Mouse (Mus musculus) midbrain, embryonic 14.5 days (tissue): ENCODE results near the gene Tcp10c. TPM values are rescaled to one million over a fixed set of nuclear protein-coding genes. Genes with fewer than 3 reads are reported as not detected.
"Not testable (repeated sequence)": the region's sequence is repeated elsewhere in the genome, so short reads cannot be mapped to it uniquely, and the experiment has no call there.

Experiments
- ATAC-seq: fragments of 200-750 bp; cut with Nextera tagmentation; 2 replicates; pipeline ENCODE4 v1.8.0; 2017; ENCODE audit warnings: moderate number of reproducible peaks, moderate library complexity; ENCODE audit not compliant: low FRiP score, low TSS enrichment
- DNase-seq: peaks from one replicate; pipeline ENCODE4 v3.0.0-alpha.2; 2015
- H3K27ac ChIP-seq: fragments of 300-500 bp; sonication (generic); replicated peaks from 2 replicates; pipeline ENCODE4 v1.5.1; 2014; ENCODE audit warnings: mild to moderate bottlenecking, low read depth, low read length, moderate library complexity
- H3K27me3 ChIP-seq: fragments of 300-500 bp; sonication (generic); 2 replicates; pipeline ENCODE4 v1.6.1; 2014; ENCODE audit warnings: low read length, control low read depth, mixed read lengths; ENCODE audit not compliant: control insufficient read depth, insufficient read depth
- H3K36me3 ChIP-seq: fragments of 300-500 bp; sonication (generic); 2 replicates; pipeline ENCODE4 v1.6.1; 2014; ENCODE audit warnings: low read length, control low read depth; ENCODE audit not compliant: control insufficient read depth, insufficient read depth
- H3K4me1 ChIP-seq: fragments of 300-500 bp; sonication (generic); 2 replicates; pipeline ENCODE4 v1.6.1; 2014; ENCODE audit warnings: mild to moderate bottlenecking, antibody characterized with exemption, low read length, control low read depth; ENCODE audit not compliant: control insufficient read depth, insufficient read depth
- H3K4me2 ChIP-seq: fragments of 300-500 bp; sonication (generic); 2 replicates; pipeline ENCODE4 v1.6.1; 2014; ENCODE audit warnings: mild to moderate bottlenecking, low read length, moderate library complexity
- H3K4me3 ChIP-seq: fragments of 300-500 bp; sonication (generic); replicated peaks from 2 replicates; pipeline ENCODE4 v1.5.1; 2014; ENCODE audit warnings: low read depth, low read length
- H3K9ac ChIP-seq: fragments of 300-500 bp; sonication (generic); replicated peaks from 2 replicates; pipeline ENCODE4 v1.6.1; 2014; ENCODE audit warnings: mild to moderate bottlenecking, low read length, moderate library complexity
- H3K9me3 ChIP-seq: fragments of 300-500 bp; sonication (generic); 2 replicates; pipeline ENCODE4 v1.6.1; 2016; ENCODE audit warnings: low read length, control low read depth, mixed read lengths; ENCODE audit not compliant: control insufficient read depth
- WGBS: fragments of 180-500 bp; shearing (Covaris S2); extraction: QIAGEN DNeasy Blood & Tissue Kit; methylation state at CpG from one replicate; pipeline ENCODE4 v1.1.7; 2014; 5-methylcytosine and 5-hydroxymethylcytosine counted together
- polyA plus RNA-seq: library from polyadenylated mRNA; unstranded; fragments of >200 nt; fragmentation: Nextera tagmentation; extraction: Ambion mirVana; gene quantifications from 2 replicates; pipeline ENCODE4 v1.2.1, GENCODE M21; 2014

Gene Tcp10c
- polyA plus RNA-seq, 1 experiment from 2014 or later, result not detected

DNA sequence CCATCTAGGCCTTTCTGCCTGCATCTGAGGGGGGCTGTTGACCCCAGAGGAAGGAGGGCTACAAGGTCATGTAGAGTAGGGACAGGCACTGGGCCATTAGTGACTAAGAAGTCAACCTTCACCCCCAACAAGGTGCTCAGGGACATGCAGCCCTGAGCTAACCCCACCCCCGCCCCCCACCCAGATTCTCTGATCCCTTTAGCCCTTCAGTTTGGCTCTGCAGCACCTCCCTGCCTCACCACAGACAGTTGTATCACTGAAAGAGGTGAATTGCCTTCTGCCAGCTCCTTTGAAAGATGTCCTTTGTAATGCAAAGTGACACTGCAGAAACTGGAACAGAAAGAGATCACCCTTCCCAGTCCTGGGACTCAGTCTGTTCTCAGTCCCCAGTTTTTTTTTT, 16.4 kb upstream of the Tcp10c start:
- ATAC-seq, result peak; percentile 7; the same call in 1 of the 2 replicates
- 46% methylated on average over 1 of the region's 1 CpGs for WGBS
- H3K4me2 ChIP-seq, H3K4me1 ChIP-seq, H3K9ac ChIP-seq, H3K36me3 ChIP-seq, H3K9me3 ChIP-seq, H3K4me3 ChIP-seq, H3K27me3 ChIP-seq, DNase-seq, H3K27ac ChIP-seq: not testable (repeated sequence)

DNA sequence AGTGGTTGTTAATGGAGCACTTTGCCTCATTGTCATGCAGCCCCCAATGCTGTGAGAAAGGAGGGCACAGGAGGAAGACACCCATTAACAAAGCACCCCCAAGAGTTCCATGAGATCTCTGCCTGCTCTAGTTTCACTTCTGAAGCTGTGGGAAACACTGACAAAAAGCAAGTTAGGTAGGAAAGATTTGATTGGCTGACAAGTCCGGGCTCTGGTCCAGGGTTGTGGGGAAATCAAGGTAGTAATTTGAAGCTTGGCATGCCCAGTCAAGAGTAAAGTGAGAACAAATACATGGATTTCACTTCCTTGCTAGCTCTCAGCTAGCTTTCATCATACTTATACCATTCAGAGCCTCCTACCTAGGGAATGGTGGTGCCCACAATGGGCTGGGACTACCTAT, 14.3 kb upstream of the Tcp10c start:
- not testable (repeated sequence) for H3K27me3 ChIP-seq, H3K9me3 ChIP-seq, H3K36me3 ChIP-seq, H3K4me2 ChIP-seq, H3K4me3 ChIP-seq, H3K9ac ChIP-seq, H3K27ac ChIP-seq, DNase-seq, ATAC-seq, H3K4me1 ChIP-seq
- WGBS, result 81% methylated on average over 1 of the region's 1 CpGs

DNA sequence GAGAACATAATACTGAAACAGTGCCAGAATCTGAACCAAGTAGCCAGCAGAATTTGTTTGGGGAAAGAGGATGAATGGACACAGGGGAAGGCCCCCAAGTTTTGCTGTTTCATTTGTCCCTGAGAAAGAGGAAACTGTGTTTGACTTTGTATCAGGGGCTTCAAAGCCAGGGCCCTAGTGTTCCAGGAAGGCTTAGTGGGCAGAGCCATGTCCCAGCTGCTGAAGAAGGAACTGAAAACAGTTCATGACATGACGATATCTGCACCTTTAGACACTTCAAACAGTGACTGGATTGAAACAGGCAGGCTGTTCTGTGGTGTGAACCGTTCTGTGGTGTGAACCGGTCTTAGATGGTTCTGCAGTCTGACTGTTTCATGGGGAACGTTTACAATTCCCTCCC, 8.4 kb upstream of the Tcp10c start:
- not testable (repeated sequence) for H3K4me1 ChIP-seq, H3K9me3 ChIP-seq, H3K4me3 ChIP-seq, H3K9ac ChIP-seq, H3K27me3 ChIP-seq, ATAC-seq, H3K4me2 ChIP-seq, H3K27ac ChIP-seq, H3K36me3 ChIP-seq, DNase-seq
- no CpG with 5 or more reads among the region's 4 CpGs for WGBS

DNA sequence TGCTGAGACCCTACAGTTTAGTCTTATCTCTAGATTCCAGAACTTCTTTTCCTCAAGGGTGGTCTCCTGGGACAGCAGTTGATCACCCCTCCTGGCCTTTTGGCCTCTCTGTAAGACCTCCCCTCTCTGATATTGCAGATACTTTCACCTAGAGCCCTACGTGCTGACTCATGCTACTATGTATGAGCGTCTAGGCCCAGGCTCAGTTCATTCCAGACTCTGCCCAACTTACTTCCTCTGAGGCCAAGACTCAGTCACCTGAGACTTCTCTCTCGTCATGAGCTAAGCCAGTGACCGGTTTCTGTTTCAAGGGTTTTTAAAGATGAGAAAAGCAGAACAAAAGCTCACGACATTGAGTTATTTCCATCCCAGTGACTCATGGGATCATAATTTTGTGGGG, 4.8 kb upstream of the Tcp10c start:
- H3K4me2 ChIP-seq, H3K36me3 ChIP-seq, H3K4me3 ChIP-seq, H3K27me3 ChIP-seq, H3K9ac ChIP-seq, DNase-seq, H3K27ac ChIP-seq, H3K4me1 ChIP-seq, H3K9me3 ChIP-seq: not testable (repeated sequence)
- 0 out of 2 replicates have a peak, but pooled peaks have one; percentile 41 for ATAC-seq
- WGBS, result 87% methylated on average over 4 of the region's 5 CpGs

DNA sequence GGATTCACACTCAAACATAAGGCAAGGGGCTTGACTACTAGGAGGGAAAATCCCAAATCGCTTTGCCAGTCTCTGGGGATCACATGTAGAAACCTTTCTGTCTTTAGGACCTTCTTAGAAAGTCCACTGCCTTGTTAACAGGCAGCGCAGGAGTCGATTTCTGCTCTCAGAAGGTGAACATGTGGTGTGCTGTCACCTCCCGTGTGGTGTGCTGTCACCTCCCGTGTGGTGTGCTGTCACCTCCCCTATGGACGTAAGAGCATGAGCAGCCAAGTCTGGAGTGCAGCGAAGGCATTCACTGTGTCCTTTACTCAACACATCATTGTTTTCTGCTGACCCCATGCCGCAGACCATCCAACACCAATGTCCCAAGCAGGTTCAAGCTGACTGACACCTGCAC, 1.1 kb upstream of the Tcp10c start:
- not testable (repeated sequence) for DNase-seq, ATAC-seq, H3K27ac ChIP-seq

DNA sequence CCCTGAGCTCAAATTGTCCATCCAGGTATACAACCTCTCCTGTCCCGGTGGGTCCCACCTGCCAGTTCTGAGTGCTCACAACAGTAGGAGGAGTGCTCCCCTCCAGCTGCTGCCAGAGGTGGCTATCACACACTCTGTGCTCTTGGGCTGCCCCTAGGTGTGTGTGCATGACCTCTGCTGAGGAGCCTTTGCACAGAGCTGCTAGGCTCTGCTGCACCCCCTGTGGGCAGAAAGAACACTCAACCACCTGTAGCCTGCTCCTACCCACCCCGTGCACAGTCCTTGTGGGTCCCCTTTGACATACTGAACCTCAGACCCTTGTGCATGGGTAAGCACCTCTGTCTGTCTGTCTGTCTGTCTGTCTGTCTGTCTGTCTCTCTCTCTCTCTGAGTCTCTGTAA, 8.1 kb downstream of the Tcp10c start:
- not testable (repeated sequence) for H3K4me1 ChIP-seq, H3K27ac ChIP-seq, H3K9me3 ChIP-seq, H3K36me3 ChIP-seq, DNase-seq, H3K27me3 ChIP-seq, H3K4me3 ChIP-seq, H3K4me2 ChIP-seq, H3K9ac ChIP-seq
- 0 out of 2 replicates have a peak, but pooled peaks have one; percentile 31 for ATAC-seq
- WGBS, result 97% methylated on average over 2 of the region's 2 CpGs

More for the DNA sequence above, 1.1 kb upstream of the Tcp10c start:
- H3K4me2 ChIP-seq, H3K36me3 ChIP-seq, H3K4me1 ChIP-seq, H3K4me3 ChIP-seq, H3K9ac ChIP-seq, H3K27me3 ChIP-seq: not testable (repeated sequence)
- WGBS, result 89% methylated on average over 8 of the region's 8 CpGs
- H3K9me3 ChIP-seq, result peaks cover 18% of the 10 kb centered on the region

DNA sequence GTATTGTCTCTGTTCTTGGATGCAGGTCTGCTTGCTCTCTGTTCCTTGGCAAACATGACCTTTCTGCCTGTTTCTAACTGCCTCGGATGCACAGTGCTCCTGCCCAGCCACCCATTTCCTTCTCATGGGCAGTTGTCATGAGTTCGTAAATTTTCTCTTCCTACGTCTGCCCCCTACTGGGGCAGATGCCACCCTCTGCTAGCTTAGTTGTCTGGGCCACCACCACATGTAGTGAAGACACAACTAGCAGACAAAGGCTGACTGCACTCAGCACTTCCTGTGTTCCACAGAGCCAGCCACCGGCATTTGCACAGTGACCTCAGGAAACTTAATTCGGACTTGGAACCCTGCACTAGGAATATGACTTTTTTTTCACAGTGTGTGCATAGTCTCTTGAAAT, 9.4 kb downstream of the Tcp10c start:
- DNase-seq, H3K27me3 ChIP-seq, H3K9ac ChIP-seq, ATAC-seq, H3K9me3 ChIP-seq, H3K36me3 ChIP-seq, H3K27ac ChIP-seq, H3K4me1 ChIP-seq, H3K4me3 ChIP-seq, H3K4me2 ChIP-seq: not testable (repeated sequence)
- WGBS, result 89% methylated on average over 3 of the region's 5 CpGs

DNA sequence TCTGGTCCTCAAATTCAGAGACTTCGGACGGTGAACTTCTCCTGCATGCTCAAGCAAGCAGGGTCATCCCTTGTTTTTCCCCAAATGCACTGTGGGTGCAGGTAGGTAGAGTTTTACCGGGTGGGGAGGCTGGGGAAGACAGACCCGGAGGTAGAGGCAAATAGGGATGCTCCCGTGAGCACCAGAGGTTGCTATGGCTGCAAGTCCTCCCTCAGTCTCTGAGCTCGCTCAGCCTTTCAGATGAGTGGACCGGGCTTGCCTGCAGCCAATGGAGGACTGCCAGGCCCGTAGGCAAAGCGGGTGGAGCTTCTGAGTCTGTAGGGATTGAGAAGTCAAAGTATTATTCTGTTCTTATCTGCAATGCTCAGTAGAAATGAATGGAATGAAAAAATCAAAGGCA, 9.8 kb downstream of the Tcp10c start:
- H3K27ac ChIP-seq, H3K27me3 ChIP-seq, H3K9me3 ChIP-seq, H3K36me3 ChIP-seq, H3K4me2 ChIP-seq, H3K4me3 ChIP-seq, DNase-seq, H3K9ac ChIP-seq, H3K4me1 ChIP-seq, ATAC-seq: not testable (repeated sequence)
- WGBS, result 88% methylated on average over 9 of the region's 9 CpGs

DNA sequence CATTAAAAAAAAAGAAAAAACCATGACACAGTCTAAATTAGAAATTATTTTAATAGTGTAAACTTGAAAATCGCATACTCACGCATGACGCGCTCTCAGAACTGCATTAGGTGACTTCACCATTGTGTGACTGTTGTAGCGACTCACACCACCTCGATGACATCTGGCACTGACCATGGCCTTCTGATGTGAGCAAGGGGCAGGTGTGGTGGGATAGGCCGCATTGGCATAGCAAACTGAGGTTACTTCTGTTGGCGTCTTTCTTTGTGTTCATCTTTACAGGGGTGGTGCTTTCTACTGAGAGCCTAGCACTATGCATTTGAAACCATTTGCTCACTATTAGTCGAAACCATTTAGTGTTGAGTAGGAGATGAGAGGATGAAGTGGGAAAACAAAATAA, 12.8 kb downstream of the Tcp10c start:
- 95% methylated on average over 9 of the region's 9 CpGs for WGBS
- H3K4me1 ChIP-seq, H3K4me3 ChIP-seq, H3K27ac ChIP-seq, H3K4me2 ChIP-seq, ATAC-seq, H3K9ac ChIP-seq, H3K27me3 ChIP-seq, H3K9me3 ChIP-seq, DNase-seq, H3K36me3 ChIP-seq: not testable (repeated sequence)
